Mouse (Mus musculus): Measurements from ENCODE around the gene Kcmf1. TPM values are rescaled to one million over a fixed set of nuclear protein-coding genes. Genes with fewer than 3 reads are reported as not detected.

The Kcmf1 gene
- polyA plus RNA-seq (2016; fragmentation: Nextera tagmentation; extraction: Ambion mirVana), result 24.0 and 25.6 TPM in 2 replicates

- Histone ChIP-seq H3K4me1 (peaks cover 29% of the 10 kb centered on the region), H3K9me3 (replicated peaks) (no peaks in the 10 kb centered on the region), H3K36me3 (peaks cover 13% of the 10 kb centered on the region), H3K27ac (replicated peaks) (peak within 1 kb of the TSS; percentile 99), H3K4me3 (peak within 1 kb of the TSS; percentile 84), H3K27me3 (ENCODE audit: low read depth, poor library complexity, severe bottlenecking) (no peaks in the 10 kb centered on the region)
- peak; percentile 82 for DNase-seq (ENCODE audit: low spot score)
- WGBS, result under 1% methylated on average over 106 of the region's 113 CpGs
Measured at GRCm38 (mm10) chr6:72899781-72900681, at the start of gene Kcmf1. Gene Kcmf1, minus strand, starts transcription at chr6:72899979.

GRCm38 (mm10) chr6:72949161-72949756 lies 49.5 kb upstream of the Kcmf1 start:
- DNase-seq (ENCODE audit: low spot score), result no peak
- Histone ChIP-seq H3K9me3 (replicated peaks) (peaks cover 15% of the 10 kb centered on the region), H3K27ac (replicated peaks) (no peak overlapping the region), H3K4me3 (no peak overlapping the region), H3K4me1 (no peaks in the 10 kb centered on the region), H3K36me3 (no peaks in the 10 kb centered on the region), H3K27me3 (ENCODE audit: low read depth, poor library complexity, severe bottlenecking) (no peaks in the 10 kb centered on the region)
- WGBS, result 90% methylated on average over 9 of the region's 9 CpGs

- Histone ChIP-seq H3K27me3 (ENCODE audit: low read depth, poor library complexity, severe bottlenecking) (no peaks in the 10 kb centered on the region), H3K4me1 (no peaks in the 10 kb centered on the region), H3K4me3 (no peak overlapping the region), H3K27ac (replicated peaks) (no peak overlapping the region), H3K36me3 (no peaks in the 10 kb centered on the region), H3K9me3 (replicated peaks) (peaks cover 15% of the 10 kb centered on the region)
- no peak for DNase-seq (ENCODE audit: low spot score)
- WGBS, result 85% methylated on average over 3 of the region's 3 CpGs
Measured at GRCm38 (mm10) chr6:72948392-72948791, 48.6 kb upstream of the Kcmf1 start.

- WGBS, result 49% methylated on average over 6 of the region's 6 CpGs
Measured at GRCm38 (mm10) chr6:72947960-72948359, 48.2 kb upstream of the Kcmf1 start.

GRCm38 (mm10) chr6:72940493-72940892 lies 40.7 kb upstream of the Kcmf1 start:
- H3K4me3 ChIP-seq, result no peak overlapping the region
- H3K9me3 ChIP-seq (replicated peaks), result no peaks in the 10 kb centered on the region
- no peaks in the 10 kb centered on the region for H3K27me3 ChIP-seq (ENCODE audit: low read depth, poor library complexity, severe bottlenecking)
- H3K36me3 ChIP-seq, result no peaks in the 10 kb centered on the region
- H3K4me1 ChIP-seq, result no peaks in the 10 kb centered on the region
- DNase-seq (ENCODE audit: low spot score), result peak; percentile 37
- H3K27ac ChIP-seq (replicated peaks), result no peak overlapping the region
- 6% methylated on average over 3 of the region's 3 CpGs for WGBS

More at GRCm38 (mm10) chr6:72947960-72948359, 48.2 kb upstream of the Kcmf1 start:
- no peak for DNase-seq (ENCODE audit: low spot score)
- Histone ChIP-seq H3K36me3 (no peaks in the 10 kb centered on the region), H3K4me1 (no peaks in the 10 kb centered on the region), H3K27ac (replicated peaks) (no peak overlapping the region), H3K27me3 (ENCODE audit: low read depth, poor library complexity, severe bottlenecking) (no peaks in the 10 kb centered on the region), H3K9me3 (replicated peaks) (peaks cover 15% of the 10 kb centered on the region), H3K4me3 (no peak overlapping the region)

- WGBS, result 86% methylated on average over 5 of the region's 5 CpGs
- H3K9me3 ChIP-seq (replicated peaks), result no peaks in the 10 kb centered on the region
- no peak overlapping the region for H3K4me3 ChIP-seq
- H3K27me3 ChIP-seq (ENCODE audit: low read depth, poor library complexity, severe bottlenecking), result no peaks in the 10 kb centered on the region
- no peaks in the 10 kb centered on the region for H3K4me1 ChIP-seq
- DNase-seq (ENCODE audit: low spot score), result no peak
- H3K36me3 ChIP-seq, result no peaks in the 10 kb centered on the region
- no peak overlapping the region for H3K27ac ChIP-seq (replicated peaks)
Measured at GRCm38 (mm10) chr6:72937859-72938258, 38.1 kb upstream of the Kcmf1 start.

GRCm38 (mm10) chr6:72937430-72937829 lies 37.7 kb upstream of the Kcmf1 start:
- 87% methylated on average over 3 of the region's 3 CpGs for WGBS
- no peaks in the 10 kb centered on the region for H3K36me3 ChIP-seq
- H3K9me3 ChIP-seq (replicated peaks), result no peaks in the 10 kb centered on the region

GRCm38 (mm10) chr6:72932955-72933354 lies 33.2 kb upstream of the Kcmf1 start:
- no peak overlapping the region for H3K27ac ChIP-seq (replicated peaks)
- H3K27me3 ChIP-seq (ENCODE audit: low read depth, poor library complexity, severe bottlenecking), result no peaks in the 10 kb centered on the region
- no peaks in the 10 kb centered on the region for H3K9me3 ChIP-seq (replicated peaks)
- no peaks in the 10 kb centered on the region for H3K4me1 ChIP-seq
- no peak for DNase-seq (ENCODE audit: low spot score)
- H3K36me3 ChIP-seq, result no peaks in the 10 kb centered on the region
- no peak overlapping the region for H3K4me3 ChIP-seq
- WGBS, result 92% methylated on average over 1 of the region's 1 CpGs

More at GRCm38 (mm10) chr6:72937430-72937829, 37.7 kb upstream of the Kcmf1 start:
- Histone ChIP-seq H3K4me1 (no peaks in the 10 kb centered on the region), H3K27me3 (ENCODE audit: low read depth, poor library complexity, severe bottlenecking) (no peaks in the 10 kb centered on the region), H3K27ac (replicated peaks) (no peak overlapping the region), H3K4me3 (no peak overlapping the region)
- no peak for DNase-seq (ENCODE audit: low spot score)

- no peaks in the 10 kb centered on the region for H3K9me3 ChIP-seq (replicated peaks)
- 91% methylated on average over 3 of the region's 3 CpGs for WGBS
- no peaks in the 10 kb centered on the region for H3K27me3 ChIP-seq (ENCODE audit: low read depth, poor library complexity, severe bottlenecking)
- no peak overlapping the region for H3K4me3 ChIP-seq
- H3K27ac ChIP-seq (replicated peaks), result no peak overlapping the region
- no peaks in the 10 kb centered on the region for H3K36me3 ChIP-seq
- DNase-seq (ENCODE audit: low spot score), result no peak
- H3K4me1 ChIP-seq, result peaks cover 8% of the 10 kb centered on the region
Measured at GRCm38 (mm10) chr6:72931533-72931932, 31.8 kb upstream of the Kcmf1 start.

GRCm38 (mm10) chr6:72929795-72930398 lies 30.1 kb upstream of the Kcmf1 start:
- H3K27ac ChIP-seq (replicated peaks), result no peak overlapping the region
- H3K4me1 ChIP-seq, result peaks cover 9% of the 10 kb centered on the region
- H3K27me3 ChIP-seq (ENCODE audit: low read depth, poor library complexity, severe bottlenecking), result no peaks in the 10 kb centered on the region
- no peak for DNase-seq (ENCODE audit: low spot score)
- no peak overlapping the region for H3K4me3 ChIP-seq
- 90% methylated on average over 4 of the region's 4 CpGs for WGBS
- H3K9me3 ChIP-seq (replicated peaks), result no peaks in the 10 kb centered on the region
- no peaks in the 10 kb centered on the region for H3K36me3 ChIP-seq

GRCm38 (mm10) chr6:72926755-72927482 lies 27.1 kb upstream of the Kcmf1 start:
- peak; percentile 26 for DNase-seq (ENCODE audit: low spot score)
- Histone ChIP-seq H3K36me3 (no peaks in the 10 kb centered on the region), H3K27me3 (ENCODE audit: low read depth, poor library complexity, severe bottlenecking) (no peaks in the 10 kb centered on the region), H3K27ac (replicated peaks) (no peak overlapping the region), H3K4me3 (no peak overlapping the region), H3K9me3 (replicated peaks) (no peaks in the 10 kb centered on the region), H3K4me1 (peaks cover 9% of the 10 kb centered on the region)
- WGBS, result 20% methylated on average over 9 of the region's 9 CpGs

- Histone ChIP-seq H3K9me3 (replicated peaks) (no peaks in the 10 kb centered on the region), H3K4me1 (peaks cover 9% of the 10 kb centered on the region), H3K4me3 (no peak overlapping the region), H3K36me3 (no peaks in the 10 kb centered on the region), H3K27ac (replicated peaks) (no peak overlapping the region), H3K27me3 (ENCODE audit: low read depth, poor library complexity, severe bottlenecking) (no peaks in the 10 kb centered on the region)
- 89% methylated on average over 4 of the region's 4 CpGs for WGBS
- DNase-seq (ENCODE audit: low spot score), result no peak
Measured at GRCm38 (mm10) chr6:72926031-72926430, 26.3 kb upstream of the Kcmf1 start.

Data from midbrain, embryonic 10.5 days (tissue).